Mouse (Mus musculus) small intestine, adult 2 months (tissue): ENCODE results near the gene Usp34.

Source experiments
- CTCF ChIP-seq: fragments of 200-500 bp; IDR thresholded peaks from 2 replicates; pipeline ENCODE4 v1.5.1; 2012; ENCODE audit warnings: low read depth, mild to moderate bottlenecking, control low read depth, inconsistent platforms, low read length, moderate library complexity, mixed read lengths; ENCODE audit not compliant: insufficient replicate concordance, insufficient read length; ENCODE audit errors: extremely low read depth
- POLR2A ChIP-seq: fragments of 200-500 bp; IDR thresholded peaks from 2 replicates; pipeline ENCODE4 v1.6.1; 2012; ENCODE audit warnings: low read depth, mild to moderate bottlenecking, control low read depth, inconsistent platforms, low read length, moderate library complexity

DNA sequence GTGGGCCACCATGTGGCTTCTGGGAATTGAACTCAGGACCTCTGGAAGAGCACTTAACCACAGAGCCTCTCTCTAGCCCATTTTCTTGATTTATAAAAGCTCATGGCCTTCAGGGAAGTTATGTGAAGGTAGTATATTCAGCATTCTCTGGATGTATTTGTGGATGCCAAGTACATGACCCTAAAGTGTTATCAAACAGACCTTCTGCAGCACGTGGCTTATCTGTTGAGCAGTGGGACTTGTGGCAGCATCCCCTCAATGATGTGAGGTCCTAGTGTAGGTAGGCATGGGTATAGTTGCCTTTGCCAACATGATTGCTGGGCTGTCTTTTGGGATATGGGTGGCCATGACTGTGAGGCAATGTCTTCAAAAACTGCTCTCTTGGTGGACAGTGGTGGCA, 6.8 kb downstream of the Usp34 start:
- no peak for TF ChIP-seq CTCF
- TF ChIP-seq POLR2A, result no peak
